Mouse (Mus musculus): ENCODE measurements at regions not wholly inside any gene's neighbourhood (a gene's known extent, or its start where the extent isn't known, plus 50 kb on each side); places are given as distances from the start of the nearest gene placed in this dataset.

GRCm38 (mm10) chr4:154782291-154782690 lies 55.0 kb upstream of the Ttc34 start:
- DNase-seq (ENCODE audit: low spot score) = no peak

GRCm38 (mm10) chr4:154785282-154785987 lies 51.8 kb upstream of the Ttc34 start:
- DNase-seq (ENCODE audit: low spot score) = peak; percentile 21

GRCm38 (mm10) chr4:154787190-154787589 lies 50.1 kb upstream of the Ttc34 start:
- no peak for DNase-seq (ENCODE audit: low spot score)

All from yolk sac, embryonic 10.5 days (tissue).